Mouse (Mus musculus) ES-E14 (cell line): ENCODE results near the gene Gtf2ird1. TPM values are rescaled to one million over a fixed set of nuclear protein-coding genes. Genes with fewer than 3 reads are reported as not detected.

ENCODE experiments used
- DNase-seq: peaks from one replicate; pipeline ENCODE4 v3.0.0-alpha.2; 2013; ENCODE audit warnings: low read depth, low spot score
- H3K27ac ChIP-seq: 2 replicates; pipeline ENCODE4 v1.5.1; 2012; ENCODE audit warnings: low read depth, mild to moderate bottlenecking, low read length, moderate library complexity, mixed read lengths; ENCODE audit not compliant: poor library complexity, insufficient read depth, severe bottlenecking
- H3K36me3 ChIP-seq: 2 replicates; pipeline ENCODE4 v1.6.1; 2012; ENCODE audit warnings: mild to moderate bottlenecking, low read length, moderate library complexity, mixed read lengths; ENCODE audit not compliant: control insufficient read depth, poor library complexity, insufficient read depth, severe bottlenecking
- H3K4me1 ChIP-seq, 2 experiments: fragments of 150-350 bp in 1 of 2; sonication (generic) in 1 of 2; 2 replicates each; pipeline ENCODE4 v1.6.1; 2012; ENCODE audit warnings: low read length in 2 of 2, mild to moderate bottlenecking in 1 of 2, mixed read lengths in 1 of 2; ENCODE audit not compliant: control insufficient read depth in 2 of 2, insufficient read depth in 2 of 2, poor library complexity in 1 of 2
- H3K4me3 ChIP-seq, 2 experiments: fragments of 150-350 bp in 1 of 2; sonication (generic) in 1 of 2; 2 replicates each; pipeline ENCODE4 v1.5.1; 2012; ENCODE audit warnings: low read length in 2 of 2, low read depth in 1 of 2, mild to moderate bottlenecking in 1 of 2, mixed read lengths in 1 of 2; ENCODE audit not compliant: insufficient read depth in 1 of 2, poor library complexity in 1 of 2, severe bottlenecking in 1 of 2
- H3K9ac ChIP-seq: 2 replicates; pipeline ENCODE4 v1.6.1; 2012; ENCODE audit warnings: low read depth, mild to moderate bottlenecking, low read length, mixed read lengths; ENCODE audit not compliant: poor library complexity, insufficient read depth, severe bottlenecking
- H3K9me3 ChIP-seq: fragments of 150-350 bp; sonication (generic); 2 replicates; pipeline ENCODE4 v1.6.1; 2012; ENCODE audit warnings: low read depth, mild to moderate bottlenecking, low read length; ENCODE audit not compliant: control insufficient read depth, insufficient read depth
- CHD2 ChIP-seq: IDR thresholded peaks from 2 replicates; pipeline ENCODE4 v1.6.1; 2014; ENCODE audit warnings: mild to moderate bottlenecking, low read depth, low read length, inconsistent platforms
- HCFC1 ChIP-seq: IDR thresholded peaks from 2 replicates; pipeline ENCODE4 v1.6.1; 2012; ENCODE audit warnings: low read length, inconsistent platforms, borderline replicate concordance; ENCODE audit not compliant: insufficient read depth
- MAFK ChIP-seq: IDR thresholded peaks from 2 replicates; pipeline ENCODE4 v1.6.1; 2014; ENCODE audit warnings: mild to moderate bottlenecking, low read depth, low read length, inconsistent platforms; ENCODE audit not compliant: insufficient read depth
- ZC3H11A ChIP-seq: IDR thresholded peaks from 2 replicates; pipeline ENCODE4 v1.6.1; 2012; ENCODE audit warnings: low read depth, mild to moderate bottlenecking, inconsistent platforms, low read length, borderline replicate concordance
- ZNF384 ChIP-seq: IDR thresholded peaks from 2 replicates; pipeline ENCODE4 v1.6.1; 2012; ENCODE audit warnings: low read depth, low read length, inconsistent platforms
- in situ Hi-C, 2 experiments: fragments of 600-800 bp; cut with MboI; formaldehyde crosslinking; loops; one replicate each; pipeline ENCODE4 v1.15.1; 2025; ENCODE audit warnings: low sequenced_read_pairs in 2 of 2, inconsistent platforms in 1 of 2; ENCODE audit not compliant: unreplicated experiment in 2 of 2
- total RNA-seq: library from RNA; depleted of rRNA; stranded (reverse); fragments of 300-350 nt; gene quantifications from 2 replicates; pipeline ENCODE4 v1.2.3, GENCODE M21; 2012

The Gtf2ird1 gene
- total RNA-seq, 1 experiment = 63.5 TPM

- H3K9ac ChIP-seq = no peak overlapping the region
- H3K9me3 ChIP-seq = no peaks in the 10 kb centered on the region
- TF ChIP-seq ZNF384 (no peak), ZC3H11A (no peak), CHD2 (no peak), HCFC1 (no peak), MAFK (no peak)
- no peak overlapping the region for H3K27ac ChIP-seq
- in situ Hi-C loops = no loop called here
- peaks cover 2 to 5% of the 10 kb centered on the region in 2 experiments; a peak in 3 of 4 replicates for H3K4me1 ChIP-seq
- H3K4me3 ChIP-seq = no peak overlapping the region
- H3K36me3 ChIP-seq = peaks cover 55% of the 10 kb centered on the region
- no peak for DNase-seq
Measured at GRCm38 (mm10) chr5:134393624-134394023, 62.9 kb downstream of the Gtf2ird1 start.

GRCm38 (mm10) chr5:134385106-134385505 lies 71.4 kb downstream of the Gtf2ird1 start:
- TF ChIP-seq ZNF384 = no peak
- peak; percentile 78 for TF ChIP-seq ZC3H11A
- DNase-seq = peak; percentile 89
- H3K9ac ChIP-seq = no peak overlapping the region
- no peak overlapping the region for H3K4me3 ChIP-seq
- no peaks in the 10 kb centered on the region for H3K9me3 ChIP-seq
- no peak overlapping the region for H3K27ac ChIP-seq
- in situ Hi-C loops = no loop called here
- peaks cover 56% of the 10 kb centered on the region for H3K36me3 ChIP-seq
- peaks cover 0 to 10% of the 10 kb centered on the region in 2 experiments; a peak in 2 of 4 replicates for H3K4me1 ChIP-seq

GRCm38 (mm10) chr5:134375256-134375655 lies 81.3 kb downstream of the Gtf2ird1 start:
- no peak overlapping the region for H3K27ac ChIP-seq
- H3K4me3 ChIP-seq = no peak overlapping the region
- peaks cover 27% of the 10 kb centered on the region for H3K36me3 ChIP-seq
- H3K9me3 ChIP-seq = no peaks in the 10 kb centered on the region
- H3K4me1 ChIP-seq = peaks cover 0 to 12% of the 10 kb centered on the region in 2 experiments; a peak in 2 of 4 replicates
- no peak overlapping the region for H3K9ac ChIP-seq
- TF ChIP-seq ZNF384 (no peak), ZC3H11A (no peak), CHD2 (no peak), MAFK (no peak), HCFC1 (no peak)
- no peak for DNase-seq
- in situ Hi-C loops = loop anchor here in 1 of 2 experiments (10.0 kb wide), 1 partner anchor 110 kb away; no protein-coding TSS in a partner anchor

- TF ChIP-seq CHD2 = no peak
- TF ChIP-seq ZNF384 = no peak
- TF ChIP-seq MAFK = no peak
- TF ChIP-seq ZC3H11A = no peak
- TF ChIP-seq HCFC1 = no peak
- DNase-seq = no peak
- Histone ChIP-seq H3K27ac (no peak overlapping the region), H3K36me3 (peaks cover 27% of the 10 kb centered on the region), H3K9ac (no peak overlapping the region), H3K4me3 (no peak overlapping the region), H3K9me3 (no peaks in the 10 kb centered on the region), H3K4me1 (peaks cover 0 to 12% of the 10 kb centered on the region in 2 experiments; a peak in 2 of 4 replicates)
- in situ Hi-C loops = loop anchor here (5.0 to 10.0 kb wide), 2 partner anchors 103 to 110 kb away; no protein-coding TSS in a partner anchor
Measured at GRCm38 (mm10) chr5:134374546-134374945, 82.0 kb downstream of the Gtf2ird1 start.
